Mouse (Mus musculus) embryonic fibroblast, embryonic 13.5 days (primary cell): Measurements from ENCODE around the gene Card9. TPM values are rescaled to one million over a fixed set of nuclear protein-coding genes. Genes with fewer than 3 reads are reported as not detected.

Source experiments
- H3K27ac ChIP-seq: 2 replicates; pipeline ENCODE4 v1.5.1; 2012; ENCODE audit warnings: low read length, control low read depth, inconsistent platforms; ENCODE audit not compliant: insufficient read depth
- H3K4me1 ChIP-seq: 2 replicates; pipeline ENCODE4 v1.6.1; 2011; ENCODE audit warnings: low read length; ENCODE audit not compliant: control insufficient read depth, insufficient read depth
- H3K4me3 ChIP-seq: 2 replicates; pipeline ENCODE4 v1.5.1; 2011; ENCODE audit warnings: mild to moderate bottlenecking, control low read depth, low read length; ENCODE audit not compliant: insufficient read depth
- CTCF ChIP-seq: IDR thresholded peaks from 2 replicates; pipeline ENCODE4 v1.5.1; 2011; ENCODE audit warnings: mild to moderate bottlenecking, control low read depth, low read length, moderate library complexity, borderline replicate concordance; ENCODE audit not compliant: insufficient read depth
- POLR2A ChIP-seq: IDR thresholded peaks from 2 replicates; pipeline ENCODE4 v1.6.1; 2011; ENCODE audit warnings: low read depth, mild to moderate bottlenecking, control low read depth, low read length, moderate library complexity
- polyA plus RNA-seq: library from polyadenylated mRNA; stranded (reverse); fragments of >200 nt; gene quantifications from 2 replicates; pipeline ENCODE4 v1.2.4, GENCODE M21; 2011; ENCODE audit warnings: low read depth; ENCODE audit not compliant: missing spikeins, insufficient read length

Card9 gene
- polyA plus RNA-seq, 1 experiment = not detected

DNA sequence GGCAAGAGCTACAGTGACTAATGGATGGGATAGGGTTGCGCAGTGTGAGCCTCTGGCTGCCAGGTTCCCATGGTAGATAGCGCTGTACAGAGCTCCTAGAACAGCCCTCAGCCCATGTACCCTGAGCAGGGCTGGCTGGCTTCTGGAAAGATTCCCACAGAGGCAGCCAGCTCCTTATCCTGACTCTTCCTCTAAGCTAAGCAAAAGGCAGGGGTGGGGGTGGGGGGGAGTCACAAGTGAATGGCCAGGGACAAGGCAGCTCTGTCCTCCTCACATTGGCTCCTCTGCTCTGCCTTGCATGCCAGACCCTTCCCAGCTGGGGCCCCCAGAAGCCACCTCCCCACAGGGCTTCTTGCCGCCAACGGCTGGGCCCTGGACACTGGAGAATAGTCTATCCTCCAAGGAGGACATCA, 30.7 kb downstream of the Card9 start:
- Histone ChIP-seq H3K4me1 (no peaks in the 10 kb centered on the region; the same call in 1 of the 2 replicates), H3K4me3 (no peak overlapping the region), H3K27ac (no peak overlapping the region)
- TF ChIP-seq CTCF (no peak), POLR2A (no peak)

DNA sequence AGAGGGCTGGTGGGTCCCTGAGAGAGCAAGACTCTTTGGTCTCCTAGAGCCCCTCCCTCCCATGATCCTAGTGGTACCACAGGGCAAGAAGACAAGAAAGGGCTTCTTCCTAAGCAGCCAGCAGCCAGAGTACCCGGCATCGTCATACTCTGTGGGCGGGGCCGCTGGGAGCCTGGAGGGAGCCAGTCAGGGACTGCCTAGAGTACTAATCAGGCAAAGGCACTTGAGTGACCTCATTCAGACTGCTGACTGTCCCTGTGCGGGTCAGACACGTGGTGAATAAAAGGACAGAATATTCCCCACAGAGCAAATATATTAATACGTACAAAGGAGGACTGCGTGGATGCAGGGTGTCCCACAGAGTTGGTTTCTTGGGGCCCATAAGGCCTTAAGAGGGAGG, 31.3 kb downstream of the Card9 start:
- Histone ChIP-seq H3K4me3 (no peak overlapping the region), H3K4me1 (no peaks in the 10 kb centered on the region; the same call in 1 of the 2 replicates), H3K27ac (no peak overlapping the region)
- no peak for TF ChIP-seq CTCF
- TF ChIP-seq POLR2A = no peak

- Histone ChIP-seq H3K4me3 (no peak overlapping the region), H3K4me1 (no peaks in the 10 kb centered on the region; the same call in 1 of the 2 replicates), H3K27ac (no peak overlapping the region)
- TF ChIP-seq CTCF (no peak), POLR2A (no peak)
These were observed 32.9 kb downstream of the Card9 start for GRCm38 (mm10) chr2:26327852-26328251.

- Histone ChIP-seq H3K27ac (no peak overlapping the region), H3K4me3 (no peak overlapping the region), H3K4me1 (no peaks in the 10 kb centered on the region; the same call in 1 of the 2 replicates)
- TF ChIP-seq CTCF (peak; percentile 94), POLR2A (no peak)
These were observed 35.1 kb downstream of the Card9 start for GRCm38 (mm10) chr2:26325386-26326181.

GRCm38 (mm10) chr2:26324917-26325316, 35.8 kb downstream of the Card9 start:
- H3K27ac ChIP-seq = no peak overlapping the region
- H3K4me3 ChIP-seq = no peak overlapping the region
- H3K4me1 ChIP-seq = no peaks in the 10 kb centered on the region; the same call in 1 of the 2 replicates
- TF ChIP-seq CTCF (peak; percentile 19; the same call in 1 of the 2 replicates), POLR2A (no peak)

- Histone ChIP-seq H3K4me3 (no peak overlapping the region), H3K4me1 (no peaks in the 10 kb centered on the region), H3K27ac (no peak overlapping the region)
- TF ChIP-seq CTCF (no peak), POLR2A (no peak)
These were observed 37.0 kb downstream of the Card9 start for GRCm38 (mm10) chr2:26323589-26324325.

DNA sequence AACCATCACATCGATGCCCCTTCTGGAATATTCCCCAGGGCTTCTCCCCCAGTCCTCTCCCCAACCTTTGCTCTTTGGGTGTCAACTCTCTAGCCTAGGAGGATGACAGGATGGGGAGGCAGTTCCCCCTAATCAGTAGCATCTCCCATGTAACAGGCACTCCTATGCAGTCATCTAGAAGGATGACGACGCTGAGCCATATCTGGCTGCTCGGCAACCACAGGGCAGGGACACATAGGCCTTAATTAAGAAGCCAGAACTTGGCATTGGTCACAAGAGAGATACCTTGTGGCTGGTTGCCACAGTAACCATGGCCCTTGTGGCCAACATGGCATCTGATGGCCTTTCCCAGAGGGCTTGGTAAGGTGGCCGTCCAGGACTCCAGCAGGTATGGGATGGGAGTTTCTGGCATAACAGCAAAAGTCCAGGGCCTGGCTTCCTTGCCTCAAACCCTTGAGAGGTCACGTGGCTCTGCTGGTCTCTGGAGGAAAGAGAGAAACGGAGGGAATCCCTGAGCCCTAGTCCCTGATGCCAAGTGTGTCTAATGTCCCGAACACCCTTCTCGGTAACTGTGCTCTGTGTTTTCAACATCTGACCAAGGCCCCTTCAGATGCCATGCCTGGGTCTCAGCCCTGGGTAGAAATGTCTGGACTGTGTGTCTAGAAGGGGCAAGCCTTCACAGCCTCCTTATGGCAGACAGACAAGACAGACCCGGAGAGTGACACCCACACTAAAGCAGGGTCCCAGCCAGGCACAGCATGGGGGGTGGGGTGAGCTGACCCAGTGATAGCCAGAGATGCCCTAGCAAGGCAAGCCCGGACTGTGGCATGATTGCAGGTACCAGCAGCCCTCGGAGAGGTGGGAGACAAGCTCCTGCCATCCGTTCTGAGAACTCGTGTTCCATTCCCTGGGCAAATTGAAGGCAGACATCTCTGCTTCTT, 40.2 kb downstream of the Card9 start:
- Histone ChIP-seq H3K27ac (no peak overlapping the region), H3K4me1 (0 out of 2 replicates have a peak, but pooled peaks cover 4% of the 10 kb centered on the region), H3K4me3 (no peak overlapping the region)
- TF ChIP-seq POLR2A (no peak), CTCF (no peak)

GRCm38 (mm10) chr2:26319519-26320244, 41.0 kb downstream of the Card9 start:
- no peak for TF ChIP-seq CTCF
- TF ChIP-seq POLR2A = no peak
- peaks cover 5% of the 10 kb centered on the region; the same call in 1 of the 2 replicates for H3K4me1 ChIP-seq
- H3K4me3 ChIP-seq = no peak overlapping the region
- no peak overlapping the region for H3K27ac ChIP-seq
